Mouse (Mus musculus): ENCODE data around the gene Ei24. TPM values are rescaled to one million over a fixed set of nuclear protein-coding genes. Genes with fewer than 3 reads are reported as not detected.

The Ei24 gene
- polyA plus RNA-seq, 2 experiments, result 12.8 to 17.8 TPM

- no peaks in the 10 kb centered on the region for H3K36me3 ChIP-seq (replicated peaks; ENCODE audit: control insufficient read depth, insufficient read depth, low read depth)
- TF ChIP-seq EP300 (IDR thresholded peaks at IDR 0.05; ENCODE audit: low read depth), result no peak
- TF ChIP-seq CTCF (IDR thresholded peaks at IDR 0.05; ENCODE audit: low read depth), result no peak
- no peak overlapping the region for H3K9ac ChIP-seq (replicated peaks)
- no peak for DNase-seq (ENCODE audit: low read depth in 3 of 3, low spot score in 3 of 3)
- H3K27me3 ChIP-seq (ENCODE audit: control insufficient read depth, insufficient read depth, low read length), result peaks cover 20% of the 10 kb centered on the region
- H3K4me2 ChIP-seq (ENCODE audit: low read depth), result no peak overlapping the region
- H3K4me1 ChIP-seq (replicated peaks; ENCODE audit: control insufficient read depth in 2 of 2, insufficient read depth in 2 of 2, low read length in 1 of 2), result no peaks in the 10 kb centered on the region
- no peak for ATAC-seq (ENCODE audit: insufficient read depth)
- H3K27ac ChIP-seq, result no peak overlapping the region
- no peaks in the 10 kb centered on the region for H3K9me3 ChIP-seq (ENCODE audit: control insufficient read depth, low read length)
- 42% methylated on average over 6 of the region's 6 CpGs for WGBS (ENCODE audit: insufficient replicate concordance)
- no peak overlapping the region for H3K4me3 ChIP-seq (ENCODE audit: insufficient read depth in 1 of 2, low read depth in 2 of 2, low read length in 2 of 2)
These were observed 34.2 kb upstream of the Ei24 start for GRCm38 (mm10) chr9:36831401-36831800.

- no peak overlapping the region for H3K27ac ChIP-seq
- H3K9ac ChIP-seq (replicated peaks), result no peak overlapping the region
- H3K4me1 ChIP-seq (replicated peaks; ENCODE audit: control insufficient read depth in 2 of 2, insufficient read depth in 2 of 2, low read length in 1 of 2), result no peaks in the 10 kb centered on the region
- TF ChIP-seq CTCF (IDR thresholded peaks at IDR 0.05; ENCODE audit: low read depth) (no peak), EP300 (IDR thresholded peaks at IDR 0.05; ENCODE audit: low read depth) (no peak)
- H3K4me2 ChIP-seq (ENCODE audit: low read depth), result no peak overlapping the region
- H3K4me3 ChIP-seq (ENCODE audit: insufficient read depth in 1 of 2, low read depth in 2 of 2, low read length in 2 of 2), result no peak overlapping the region
- peaks cover 1% of the 10 kb centered on the region; the same call in 1 of the 2 replicates for H3K27me3 ChIP-seq (ENCODE audit: control insufficient read depth, insufficient read depth, low read length)
- WGBS (ENCODE audit: insufficient replicate concordance), result 32% methylated on average over 2 of the region's 2 CpGs
- no peaks in the 10 kb centered on the region for H3K9me3 ChIP-seq (ENCODE audit: control insufficient read depth, low read length)
- no peaks in the 10 kb centered on the region for H3K36me3 ChIP-seq (replicated peaks; ENCODE audit: control insufficient read depth, insufficient read depth, low read depth)
- ATAC-seq (ENCODE audit: insufficient read depth) (no peak), DNase-seq (ENCODE audit: low read depth in 3 of 3, low spot score in 3 of 3) (no peak)
These were observed 29.6 kb upstream of the Ei24 start for GRCm38 (mm10) chr9:36826612-36827363.

GRCm38 (mm10) chr9:36822024-36822423 is 24.8 kb upstream of the Ei24 start:
- H3K4me2 ChIP-seq (ENCODE audit: low read depth), result no peak overlapping the region
- WGBS (ENCODE audit: insufficient replicate concordance), result 34% methylated on average over 2 of the region's 2 CpGs
- ATAC-seq (ENCODE audit: insufficient read depth), result no peak

DNA sequence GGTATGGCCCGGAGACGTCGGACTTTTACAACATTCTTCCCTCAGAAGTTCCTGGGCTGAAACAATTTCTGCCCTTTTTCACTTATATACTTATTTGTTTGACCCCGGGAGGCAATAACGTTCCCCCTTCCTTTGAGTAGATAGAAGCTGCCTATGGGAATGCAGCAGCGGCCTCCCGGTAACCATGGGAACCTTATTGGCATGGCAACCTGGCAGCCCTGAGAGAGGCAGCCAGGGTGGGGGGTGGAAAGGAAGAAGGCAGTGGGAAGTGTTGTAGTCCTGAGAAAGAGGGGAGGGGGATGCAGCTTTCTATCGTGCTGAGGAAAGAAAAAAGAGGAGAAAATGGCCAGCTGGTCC is 24.4 kb upstream of the Ei24 start, which contains the start of gene Fez1:
Gene Fez1 (plus strand): TSS at position 221 of the 357 bp plus-strand sequence.
- H3K27me3 ChIP-seq (ENCODE audit: control insufficient read depth, insufficient read depth, low read length), result no peaks in the 10 kb centered on the region
- TF ChIP-seq CTCF (IDR thresholded peaks at IDR 0.05; ENCODE audit: low read depth) (no peak), EP300 (IDR thresholded peaks at IDR 0.05; ENCODE audit: low read depth) (no peak)

More at GRCm38 (mm10) chr9:36822024-36822423, 24.8 kb upstream of the Ei24 start:
- no peak overlapping the region for H3K27ac ChIP-seq
- H3K36me3 ChIP-seq (replicated peaks; ENCODE audit: control insufficient read depth, insufficient read depth, low read depth), result no peaks in the 10 kb centered on the region
- no peaks in the 10 kb centered on the region for H3K9me3 ChIP-seq (ENCODE audit: control insufficient read depth, low read length)
- H3K9ac ChIP-seq (replicated peaks), result no peak overlapping the region
- TF ChIP-seq EP300 (IDR thresholded peaks at IDR 0.05; ENCODE audit: low read depth), result no peak
- TF ChIP-seq CTCF (IDR thresholded peaks at IDR 0.05; ENCODE audit: low read depth), result no peak
- DNase-seq (ENCODE audit: low read depth in 3 of 3, low spot score in 3 of 3), result no peak
- H3K27me3 ChIP-seq (ENCODE audit: control insufficient read depth, insufficient read depth, low read length), result no peaks in the 10 kb centered on the region
- H3K4me3 ChIP-seq (ENCODE audit: insufficient read depth in 1 of 2, low read depth in 2 of 2, low read length in 2 of 2), result no peak overlapping the region
- no peaks in the 10 kb centered on the region for H3K4me1 ChIP-seq (replicated peaks; ENCODE audit: control insufficient read depth in 2 of 2, insufficient read depth in 2 of 2, low read length in 1 of 2)

DNA sequence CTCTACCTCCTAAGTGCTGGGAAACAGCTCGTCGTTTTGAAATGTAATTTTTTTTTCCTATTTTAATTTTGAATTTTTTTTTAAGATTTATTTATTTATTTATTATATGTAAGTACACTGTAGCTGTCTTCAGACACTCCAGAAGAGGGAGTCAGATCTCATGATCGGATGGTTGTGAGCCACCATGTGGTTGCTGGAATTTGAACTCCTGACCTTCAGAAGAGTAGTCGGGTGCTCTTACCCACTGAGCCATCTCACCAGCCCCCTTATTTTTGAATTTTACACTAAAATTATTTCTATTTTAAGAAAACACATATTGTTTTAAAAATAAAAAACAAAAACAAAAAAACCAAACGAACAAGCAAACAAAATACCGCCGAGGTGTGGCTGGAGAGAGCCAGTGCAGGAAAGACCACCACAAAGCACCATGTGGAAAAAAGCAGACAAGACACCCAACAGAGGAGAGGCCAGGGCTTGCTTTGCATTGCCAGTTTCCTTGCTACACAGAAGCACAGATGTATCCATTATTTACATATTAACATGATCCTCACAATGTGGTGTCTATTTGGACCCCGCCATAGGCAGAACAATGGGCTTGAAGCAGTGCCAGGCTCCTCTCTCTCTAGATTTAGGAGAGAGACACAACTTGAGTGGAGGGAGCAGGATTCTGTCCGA is 23.9 kb upstream of the Ei24 start:
- ATAC-seq (ENCODE audit: insufficient read depth) (no peak), DNase-seq (ENCODE audit: low read depth in 3 of 3, low spot score in 3 of 3) (no peak)
- Histone ChIP-seq H3K9ac (replicated peaks) (no peak overlapping the region), H3K4me3 (ENCODE audit: insufficient read depth in 1 of 2, low read depth in 2 of 2, low read length in 2 of 2) (no peak overlapping the region), H3K36me3 (replicated peaks; ENCODE audit: control insufficient read depth, insufficient read depth, low read depth) (no peaks in the 10 kb centered on the region), H3K4me2 (ENCODE audit: low read depth) (no peak overlapping the region), H3K27ac (no peak overlapping the region), H3K27me3 (ENCODE audit: control insufficient read depth, insufficient read depth, low read length) (no peaks in the 10 kb centered on the region), H3K4me1 (replicated peaks; ENCODE audit: control insufficient read depth in 2 of 2, insufficient read depth in 2 of 2, low read length in 1 of 2) (no peaks in the 10 kb centered on the region), H3K9me3 (ENCODE audit: control insufficient read depth, low read length) (no peaks in the 10 kb centered on the region)
- TF ChIP-seq EP300 (IDR thresholded peaks at IDR 0.05; ENCODE audit: low read depth), result no peak
- no peak for TF ChIP-seq CTCF (IDR thresholded peaks at IDR 0.05; ENCODE audit: low read depth)
- WGBS (ENCODE audit: insufficient replicate concordance), result 44% methylated on average over 9 of the region's 9 CpGs

More for the DNA sequence above, 24.4 kb upstream of the Ei24 start, which contains the start of gene Fez1:
- no peak within 1 kb of the TSS for H3K4me3 ChIP-seq (ENCODE audit: insufficient read depth in 1 of 2, low read depth in 2 of 2, low read length in 2 of 2)
- WGBS (ENCODE audit: insufficient replicate concordance), result 11% methylated on average over 8 of the region's 8 CpGs
- H3K27ac ChIP-seq, result no peak within 1 kb of the TSS
- no peak within 1 kb of the TSS for H3K9ac ChIP-seq (replicated peaks)
- DNase-seq (ENCODE audit: low read depth in 3 of 3, low spot score in 3 of 3) (no peak), ATAC-seq (ENCODE audit: insufficient read depth) (no peak)
- H3K4me1 ChIP-seq (replicated peaks; ENCODE audit: control insufficient read depth in 2 of 2, insufficient read depth in 2 of 2, low read length in 1 of 2), result no peaks in the 10 kb centered on the region
- no peaks in the 10 kb centered on the region for H3K9me3 ChIP-seq (ENCODE audit: control insufficient read depth, low read length)
- no peak within 1 kb of the TSS for H3K4me2 ChIP-seq (ENCODE audit: low read depth)
- no peaks in the 10 kb centered on the region for H3K36me3 ChIP-seq (replicated peaks; ENCODE audit: control insufficient read depth, insufficient read depth, low read depth)

Data from liver, embryonic 14.5 days (tissue).